Mouse (Mus musculus): Measurements from ENCODE around the gene Top3a. TPM values are rescaled to one million over a fixed set of nuclear protein-coding genes. Genes with fewer than 3 reads are reported as not detected.

Gene Top3a
- polyA plus RNA-seq, 1 experiment, result 4.7 TPM

DNA sequence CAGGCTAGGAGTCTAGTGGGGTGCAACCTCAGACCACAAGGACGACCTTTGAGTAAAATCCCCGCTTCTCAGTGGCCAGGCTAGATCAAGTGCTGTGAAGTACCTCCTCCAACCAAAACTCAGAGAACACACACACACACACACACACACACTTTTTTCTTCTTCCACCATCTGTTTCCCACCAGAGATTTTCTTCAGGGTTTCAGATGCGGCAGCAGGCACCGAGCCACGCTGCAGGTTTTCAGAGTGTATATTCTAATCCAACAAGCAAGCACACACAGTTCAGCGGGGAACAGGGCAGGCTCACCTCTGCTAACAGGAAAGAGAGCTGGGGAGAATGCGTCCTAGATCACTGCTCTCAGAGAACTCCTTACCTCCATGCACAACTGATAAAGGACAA, 21.6 kb downstream of the Top3a start:
- no peaks in the 10 kb centered on the region for H3K4me1 ChIP-seq (ENCODE audit: control insufficient read depth, insufficient read depth, insufficient read length, low read length)
- TF ChIP-seq POLR2A (IDR thresholded peaks at IDR 0.05; ENCODE audit: low read depth, low read length), result no peak
- no peak for TF ChIP-seq CTCF (IDR thresholded peaks at IDR 0.05; ENCODE audit: extremely low read depth, insufficient read length, insufficient replicate concordance, low read depth, low read length)
- H3K27ac ChIP-seq (ENCODE audit: insufficient read depth, low read depth, low read length), result no peak overlapping the region
- peaks cover 46% of the 10 kb centered on the region for H3K36me3 ChIP-seq (ENCODE audit: control insufficient read depth, insufficient read depth, low read length)
- no peaks in the 10 kb centered on the region for H3K27me3 ChIP-seq (ENCODE audit: control insufficient read depth, insufficient read depth, low read length)
- no peak overlapping the region for H3K4me3 ChIP-seq (ENCODE audit: low read depth, low read length)
- WGBS, result 89% methylated on average over 7 of the region's 7 CpGs

DNA sequence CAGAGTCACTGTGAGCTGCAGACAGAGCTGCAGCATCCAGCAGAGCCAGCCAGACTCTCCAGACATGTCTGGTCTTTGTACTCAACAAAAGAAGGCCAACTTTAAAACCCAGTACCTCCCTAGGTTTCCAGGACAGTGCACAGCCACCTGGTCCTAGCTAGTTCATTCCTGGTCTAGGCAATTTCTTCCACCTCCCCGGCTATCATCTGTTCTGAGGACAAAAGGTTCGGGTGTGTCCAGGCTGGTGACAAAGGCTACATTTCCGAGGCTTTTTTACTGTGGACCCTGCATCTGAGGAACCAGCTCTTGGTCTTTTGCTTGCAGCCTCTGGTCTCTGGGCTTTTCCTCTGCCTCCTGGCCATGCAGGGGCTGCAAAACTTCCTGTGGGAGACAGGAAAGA, 36.8 kb downstream of the Top3a start:
- H3K27me3 ChIP-seq (ENCODE audit: control insufficient read depth, insufficient read depth, low read length), result no peaks in the 10 kb centered on the region
- H3K4me1 ChIP-seq (ENCODE audit: control insufficient read depth, insufficient read depth, insufficient read length, low read length), result no peaks in the 10 kb centered on the region
- TF ChIP-seq CTCF (IDR thresholded peaks at IDR 0.05; ENCODE audit: extremely low read depth, insufficient read length, insufficient replicate concordance, low read depth, low read length), result no peak
- TF ChIP-seq POLR2A (IDR thresholded peaks at IDR 0.05; ENCODE audit: low read depth, low read length), result no peak
- H3K27ac ChIP-seq (ENCODE audit: insufficient read depth, low read depth, low read length), result no peak overlapping the region
- H3K36me3 ChIP-seq (ENCODE audit: control insufficient read depth, insufficient read depth, low read length), result peaks cover 22% of the 10 kb centered on the region
- no peak overlapping the region for H3K4me3 ChIP-seq (ENCODE audit: low read depth, low read length)
- 56% methylated on average over 3 of the region's 3 CpGs for WGBS

DNA sequence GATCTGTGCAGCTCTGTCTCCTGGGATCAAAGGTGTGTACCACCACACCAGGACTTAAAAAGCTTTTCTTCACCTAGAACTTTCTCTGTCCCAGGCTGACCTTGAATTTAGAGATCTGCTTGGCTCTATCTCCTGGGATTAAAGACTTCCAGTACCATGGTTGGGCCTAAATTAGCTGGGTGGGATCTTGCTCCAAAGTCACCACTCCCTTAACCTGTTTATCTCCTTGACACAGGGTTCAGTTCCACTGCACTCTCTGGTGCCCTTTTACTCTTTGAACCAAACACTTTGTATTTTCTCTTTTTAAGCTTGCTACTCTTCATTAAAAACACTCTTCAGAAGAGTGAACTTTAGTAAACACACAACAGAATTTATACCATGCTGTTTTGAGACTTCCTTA, 39.7 kb downstream of the Top3a start:
- Histone ChIP-seq H3K36me3 (ENCODE audit: control insufficient read depth, insufficient read depth, low read length) (peaks cover 19% of the 10 kb centered on the region), H3K4me3 (ENCODE audit: low read depth, low read length) (no peak overlapping the region), H3K27me3 (ENCODE audit: control insufficient read depth, insufficient read depth, low read length) (no peaks in the 10 kb centered on the region), H3K4me1 (ENCODE audit: control insufficient read depth, insufficient read depth, insufficient read length, low read length) (no peaks in the 10 kb centered on the region), H3K27ac (ENCODE audit: insufficient read depth, low read depth, low read length) (no peak overlapping the region)
- TF ChIP-seq CTCF (IDR thresholded peaks at IDR 0.05; ENCODE audit: extremely low read depth, insufficient read length, insufficient replicate concordance, low read depth, low read length), result no peak
- TF ChIP-seq POLR2A (IDR thresholded peaks at IDR 0.05; ENCODE audit: low read depth, low read length), result no peak

DNA sequence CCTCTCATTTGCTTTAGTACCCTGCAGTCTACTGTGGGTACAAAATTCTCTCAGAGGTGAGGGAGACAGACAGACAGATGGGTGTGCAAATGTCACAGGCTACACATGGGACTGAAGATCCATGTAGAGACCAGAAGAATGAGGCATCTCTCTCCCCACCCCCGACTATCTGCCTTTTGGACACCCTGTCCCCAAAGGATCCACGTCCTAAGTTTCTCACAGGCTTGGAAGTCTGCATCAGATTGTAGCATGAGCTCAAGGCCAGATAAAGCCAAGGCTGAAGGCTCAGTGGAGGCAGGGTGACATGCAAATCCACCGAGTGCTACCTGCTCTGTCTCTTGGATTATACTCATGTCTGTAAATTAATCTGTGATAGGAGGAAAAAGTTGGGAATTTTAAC, 40.7 kb downstream of the Top3a start:
- 87% methylated on average over 3 of the region's 3 CpGs for WGBS
- no peaks in the 10 kb centered on the region for H3K27me3 ChIP-seq (ENCODE audit: control insufficient read depth, insufficient read depth, low read length)
- no peak overlapping the region for H3K4me3 ChIP-seq (ENCODE audit: low read depth, low read length)
- no peak for TF ChIP-seq POLR2A (IDR thresholded peaks at IDR 0.05; ENCODE audit: low read depth, low read length)
- TF ChIP-seq CTCF (IDR thresholded peaks at IDR 0.05; ENCODE audit: extremely low read depth, insufficient read length, insufficient replicate concordance, low read depth, low read length), result no peak
- H3K4me1 ChIP-seq (ENCODE audit: control insufficient read depth, insufficient read depth, insufficient read length, low read length), result no peaks in the 10 kb centered on the region
- peaks cover 15% of the 10 kb centered on the region for H3K36me3 ChIP-seq (ENCODE audit: control insufficient read depth, insufficient read depth, low read length)
- no peak overlapping the region for H3K27ac ChIP-seq (ENCODE audit: insufficient read depth, low read depth, low read length)

DNA sequence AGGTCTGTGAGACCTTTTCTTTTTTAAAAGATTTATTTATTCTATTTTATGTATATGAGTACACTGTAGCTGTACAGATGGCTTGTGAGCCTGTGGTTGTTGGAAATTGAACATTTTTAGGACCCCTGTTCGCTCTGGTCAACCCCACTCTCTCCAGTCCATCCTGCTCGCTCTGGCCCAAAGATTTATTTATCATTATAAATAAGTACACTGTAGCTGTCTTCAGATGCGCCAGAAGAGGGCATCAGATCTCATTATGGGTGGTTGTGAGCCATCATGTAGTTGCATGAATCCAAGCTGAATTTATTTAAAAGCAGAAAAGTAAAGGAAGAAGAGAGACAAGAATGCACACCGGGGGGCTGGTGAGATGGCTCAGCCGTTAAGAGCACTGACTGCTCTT, 42.0 kb downstream of the Top3a start:
- H3K27me3 ChIP-seq (ENCODE audit: control insufficient read depth, insufficient read depth, low read length), result no peaks in the 10 kb centered on the region
- 80% methylated on average over 5 of the region's 5 CpGs for WGBS
- TF ChIP-seq CTCF (IDR thresholded peaks at IDR 0.05; ENCODE audit: extremely low read depth, insufficient read length, insufficient replicate concordance, low read depth, low read length) (no peak), POLR2A (IDR thresholded peaks at IDR 0.05; ENCODE audit: low read depth, low read length) (no peak)

DNA sequence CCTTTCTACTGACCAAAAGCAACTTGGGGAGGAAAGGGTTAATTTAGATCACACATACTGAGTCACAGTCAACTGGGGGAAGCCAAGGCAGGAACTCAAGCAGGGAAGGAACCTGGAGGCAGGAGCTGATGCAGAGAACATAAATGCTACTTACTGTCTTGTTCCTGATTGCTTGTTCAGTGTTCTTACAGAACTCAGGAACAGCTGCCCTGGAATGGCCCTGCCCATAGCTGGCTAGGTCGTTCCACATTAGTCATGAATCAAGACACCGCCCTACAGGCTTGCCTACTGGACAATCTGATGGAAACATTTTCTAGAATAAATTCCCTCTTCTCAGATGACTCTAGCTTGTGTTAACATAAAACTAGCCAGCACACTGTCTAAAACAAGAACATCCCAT, 43.0 kb downstream of the Top3a start:
- no peak for TF ChIP-seq POLR2A (IDR thresholded peaks at IDR 0.05; ENCODE audit: low read depth, low read length)
- TF ChIP-seq CTCF (IDR thresholded peaks at IDR 0.05; ENCODE audit: extremely low read depth, insufficient read length, insufficient replicate concordance, low read depth, low read length), result no peak
- peaks cover 13% of the 10 kb centered on the region for H3K36me3 ChIP-seq (ENCODE audit: control insufficient read depth, insufficient read depth, low read length)
- H3K27me3 ChIP-seq (ENCODE audit: control insufficient read depth, insufficient read depth, low read length), result no peaks in the 10 kb centered on the region
- peaks cover under 1% of the 10 kb centered on the region; the same call in 1 of the 2 replicates for H3K4me1 ChIP-seq (ENCODE audit: control insufficient read depth, insufficient read depth, insufficient read length, low read length)
- WGBS, result 38% methylated on average over 2 of the region's 2 CpGs
- no peak overlapping the region for H3K27ac ChIP-seq (ENCODE audit: insufficient read depth, low read depth, low read length)
- no peak overlapping the region for H3K4me3 ChIP-seq (ENCODE audit: low read depth, low read length)

More for the DNA sequence above, 42.0 kb downstream of the Top3a start:
- Histone ChIP-seq H3K4me3 (ENCODE audit: low read depth, low read length) (no peak overlapping the region), H3K36me3 (ENCODE audit: control insufficient read depth, insufficient read depth, low read length) (peaks cover 16% of the 10 kb centered on the region), H3K27ac (ENCODE audit: insufficient read depth, low read depth, low read length) (no peak overlapping the region), H3K4me1 (ENCODE audit: control insufficient read depth, insufficient read depth, insufficient read length, low read length) (no peaks in the 10 kb centered on the region)

DNA sequence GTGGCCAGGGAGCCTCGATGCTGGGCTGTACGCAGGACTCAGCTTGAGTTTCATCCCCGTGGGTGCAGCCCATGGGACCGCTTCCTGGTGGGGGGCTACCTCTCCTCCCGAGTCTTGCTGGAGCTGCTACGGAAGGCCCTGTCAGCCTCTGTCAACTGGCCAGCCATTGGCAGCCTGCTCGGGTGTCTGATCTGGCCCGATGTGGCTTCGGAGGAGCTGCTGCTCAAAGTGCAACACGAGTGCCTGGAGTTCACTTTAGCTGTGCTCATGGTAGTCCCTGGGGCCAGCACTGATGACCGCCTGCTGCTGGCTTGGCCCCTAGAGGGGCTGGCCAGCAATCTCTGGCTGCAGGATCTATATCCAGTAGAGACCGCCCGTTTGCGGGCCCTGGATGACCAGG, 45.9 kb downstream of the Top3a start:
- Histone ChIP-seq H3K36me3 (ENCODE audit: control insufficient read depth, insufficient read depth, low read length) (peaks cover 13% of the 10 kb centered on the region), H3K4me1 (ENCODE audit: control insufficient read depth, insufficient read depth, insufficient read length, low read length) (peaks cover 15% of the 10 kb centered on the region; the same call in 1 of the 2 replicates), H3K4me3 (ENCODE audit: low read depth, low read length) (no peak overlapping the region), H3K27me3 (ENCODE audit: control insufficient read depth, insufficient read depth, low read length) (no peaks in the 10 kb centered on the region), H3K27ac (ENCODE audit: insufficient read depth, low read depth, low read length) (no peak overlapping the region)
- 92% methylated on average over 14 of the region's 14 CpGs for WGBS
- TF ChIP-seq POLR2A (IDR thresholded peaks at IDR 0.05; ENCODE audit: low read depth, low read length), result no peak
- TF ChIP-seq CTCF (IDR thresholded peaks at IDR 0.05; ENCODE audit: extremely low read depth, insufficient read length, insufficient replicate concordance, low read depth, low read length), result no peak

DNA sequence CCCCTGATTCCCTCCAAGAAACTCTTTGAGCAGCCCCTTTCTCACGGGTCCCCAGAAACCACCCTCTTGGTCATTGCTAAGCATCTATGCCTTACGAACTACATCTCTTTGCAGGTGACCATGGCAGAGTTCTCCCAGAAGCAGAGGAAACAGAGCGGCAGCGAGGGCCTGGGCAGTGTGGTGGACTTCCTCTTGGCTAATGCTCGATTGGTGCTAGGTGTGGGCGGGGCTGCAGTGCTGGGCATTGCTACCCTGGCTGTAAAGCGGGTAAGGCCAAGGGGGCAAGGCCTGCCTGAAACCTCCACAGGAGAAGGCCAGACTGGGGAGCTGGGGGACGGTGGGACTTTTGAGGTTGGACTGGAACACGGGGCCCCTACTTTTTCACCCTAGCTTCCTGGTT, 47.0 kb downstream of the Top3a start:
- Histone ChIP-seq H3K36me3 (ENCODE audit: control insufficient read depth, insufficient read depth, low read length) (peaks cover 13% of the 10 kb centered on the region), H3K4me1 (ENCODE audit: control insufficient read depth, insufficient read depth, insufficient read length, low read length) (peaks cover 20% of the 10 kb centered on the region; the same call in 1 of the 2 replicates), H3K4me3 (ENCODE audit: low read depth, low read length) (no peak overlapping the region), H3K27me3 (ENCODE audit: control insufficient read depth, insufficient read depth, low read length) (no peaks in the 10 kb centered on the region), H3K27ac (ENCODE audit: insufficient read depth, low read depth, low read length) (no peak overlapping the region)
- WGBS, result 73% methylated on average over 9 of the region's 9 CpGs
- TF ChIP-seq POLR2A (IDR thresholded peaks at IDR 0.05; ENCODE audit: low read depth, low read length) (no peak), CTCF (IDR thresholded peaks at IDR 0.05; ENCODE audit: extremely low read depth, insufficient read length, insufficient replicate concordance, low read depth, low read length) (no peak)
